Mouse (Mus musculus) left cerebral cortex, postnatal 25 days (tissue): ENCODE results near the gene Tubgcp3. TPM values are rescaled to one million over a fixed set of nuclear protein-coding genes. Genes with fewer than 3 reads are reported as not detected.
"Not testable (repeated sequence)": the region's sequence is repeated elsewhere in the genome, so short reads cannot be mapped to it uniquely, and the experiment has no call there.

Source experiments
- DNase-seq, 2 experiments: peaks; one replicate each; pipeline ENCODE4 v3.0.0; 2022; ENCODE audit warnings: low spot score in 2 of 2, mixed read lengths in 1 of 2
- intact Hi-C: fragments of 180-260 bp; cut with DNase I; formaldehyde crosslinking; loops from one replicate; pipeline ENCODE4 v1.15.1; 2025
- total RNA-seq, 2 experiments: library from RNA; stranded (reverse); gene quantifications; 2 replicates each; pipeline ENCODE4 v1.2.3; 2021

The Tubgcp3 gene
- total RNA-seq, 2 experiments from 2014 or later, result 31.6 to 34.4 TPM

- intact Hi-C loops, result no loop called here
- no peak for DNase-seq
Observed at GRCm38 (mm10) chr8:12646536-12646935, 25.5 kb downstream of the Tubgcp3 start.

- DNase-seq, result no peak
- intact Hi-C loops, result no loop called here
Observed at GRCm38 (mm10) chr8:12644894-12645293, 27.2 kb downstream of the Tubgcp3 start.

DNA sequence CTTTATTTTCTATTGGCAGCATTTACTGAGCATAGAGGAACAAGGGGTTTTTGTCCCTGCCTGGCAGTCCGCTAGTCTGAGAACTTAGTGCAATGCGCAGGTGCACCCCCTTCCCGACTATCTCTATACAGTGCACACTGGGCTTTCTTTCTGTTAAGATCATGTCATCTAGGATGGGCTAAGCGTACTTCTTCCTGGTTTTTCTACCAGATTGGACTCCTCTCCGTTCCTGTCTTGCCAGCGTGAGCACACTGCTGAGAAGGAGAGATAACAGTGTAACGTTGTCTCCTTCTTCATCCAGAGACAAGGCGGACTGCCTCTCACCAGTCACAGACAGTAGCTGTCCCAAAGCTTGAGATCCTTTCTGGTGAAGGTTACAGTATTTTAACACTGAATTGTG, 27.7 kb downstream of the Tubgcp3 start:
- no peak for DNase-seq
- intact Hi-C loops, result no loop called here

- intact Hi-C loops, result no loop called here
- no peak for DNase-seq
Observed at GRCm38 (mm10) chr8:12641527-12641926, 30.5 kb downstream of the Tubgcp3 start.

GRCm38 (mm10) chr8:12638446-12638845, 33.6 kb downstream of the Tubgcp3 start:
- peak in 1 of 2 experiments; percentile 44 for DNase-seq
- intact Hi-C loops, result no loop called here

DNA sequence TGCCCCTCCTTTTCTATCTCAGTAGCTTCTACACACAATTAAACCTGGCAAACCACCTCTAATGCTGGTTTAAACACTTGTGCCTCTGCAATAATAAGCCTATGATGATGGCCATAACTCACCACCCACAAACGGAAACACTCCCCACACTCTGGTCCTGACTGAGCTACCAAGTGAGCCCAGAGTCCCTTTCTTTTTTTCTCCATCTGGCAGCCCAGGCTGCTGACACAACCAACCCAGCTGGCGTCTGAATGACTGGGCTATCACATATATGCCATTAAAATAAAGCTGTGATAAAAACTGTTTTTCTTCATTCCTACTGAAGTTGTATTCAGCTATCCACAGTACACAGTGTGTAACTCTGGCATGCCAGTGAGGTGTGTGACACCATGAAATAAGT, 36.7 kb downstream of the Tubgcp3 start:
- intact Hi-C loops, result no loop called here
- no peak for DNase-seq

- peak; percentile 64 to 65 for DNase-seq
- intact Hi-C loops, result no loop called here
Observed at GRCm38 (mm10) chr8:12629079-12629478, 43.0 kb downstream of the Tubgcp3 start.

DNA sequence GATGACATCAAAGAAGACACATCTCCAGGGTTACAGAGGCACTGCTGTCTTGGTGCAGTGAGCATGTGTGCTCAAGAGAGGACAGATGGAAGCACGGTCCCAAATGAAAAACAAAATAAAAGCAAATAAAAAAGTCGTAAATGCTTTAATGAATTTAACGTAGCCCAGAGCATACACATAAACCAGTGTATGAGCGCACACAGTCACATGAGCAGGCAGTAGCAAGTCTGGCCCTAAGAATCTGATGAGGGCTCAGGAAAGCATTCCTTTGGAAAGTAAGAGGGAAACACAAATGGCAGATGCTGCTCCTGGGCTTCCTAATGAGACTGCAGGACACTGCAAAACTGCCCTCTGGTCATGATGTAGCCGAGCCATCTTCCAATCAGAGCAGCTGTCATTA, 46.2 kb downstream of the Tubgcp3 start:
- intact Hi-C loops, result no loop called here

GRCm38 (mm10) chr8:12621550-12622222, 50.4 kb downstream of the Tubgcp3 start:
- intact Hi-C loops, result no loop called here
- DNase-seq, result peak; percentile 48 to 84

More for the DNA sequence above, 46.2 kb downstream of the Tubgcp3 start:
- DNase-seq, result no peak

DNA sequence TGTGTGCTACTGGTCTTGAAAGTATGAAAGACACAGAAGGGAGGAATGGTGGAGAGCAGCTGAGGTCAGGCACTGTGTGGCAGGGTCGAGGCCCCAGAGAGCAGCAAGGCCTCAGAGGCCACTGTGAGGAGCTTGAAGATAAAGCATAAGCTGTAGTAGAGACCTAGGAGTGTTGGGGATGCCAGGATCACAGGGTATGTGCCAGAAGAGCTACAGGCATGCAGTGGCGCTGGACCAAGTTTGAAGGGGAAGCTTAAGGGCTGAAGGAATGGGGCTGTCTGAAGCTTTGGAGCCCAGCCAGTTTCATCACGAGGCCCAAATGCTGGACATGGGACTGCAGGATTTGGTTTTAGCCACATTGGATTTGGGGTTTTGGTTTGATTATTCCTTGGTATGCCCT, 54.7 kb downstream of the Tubgcp3 start:
- intact Hi-C loops, result not testable (repeated sequence)

GRCm38 (mm10) chr8:12613201-12613600, 58.8 kb downstream of the Tubgcp3 start:
- intact Hi-C loops, result no loop called here
- DNase-seq, result no peak

More for the DNA sequence above, 54.7 kb downstream of the Tubgcp3 start:
- DNase-seq, result not testable (repeated sequence)

GRCm38 (mm10) chr8:12609752-12610449, 62.1 kb downstream of the Tubgcp3 start:
- intact Hi-C loops, result loop anchor here (5.0 kb wide), 1 partner anchor 67 kb away; no protein-coding TSS in a partner anchor
- DNase-seq, result no peak

GRCm38 (mm10) chr8:12608810-12609209, 63.2 kb downstream of the Tubgcp3 start:
- intact Hi-C loops, result loop anchor here (5.0 kb wide), 1 partner anchor 68 kb away; no protein-coding TSS in a partner anchor
- DNase-seq, result no peak

DNA sequence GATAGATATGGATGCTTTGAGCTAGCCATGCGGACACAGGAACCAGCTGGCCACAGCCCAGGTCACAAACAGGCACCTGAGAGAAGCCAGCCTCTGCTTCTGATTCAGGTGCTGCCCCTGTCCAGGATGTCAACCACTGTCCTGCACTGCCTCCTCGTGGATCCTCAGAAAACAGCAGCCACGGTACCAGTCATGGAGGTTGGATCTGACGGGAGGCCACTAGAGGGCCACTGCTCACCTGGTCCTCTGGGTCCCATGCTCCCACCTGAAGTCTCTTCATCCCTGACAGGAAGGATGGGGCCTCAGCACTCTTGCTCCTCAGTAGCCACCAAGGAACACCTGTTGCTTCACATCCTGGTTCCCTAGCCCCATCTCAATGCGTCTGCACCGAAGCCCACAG, 64.8 kb downstream of the Tubgcp3 start:
- peak; percentile 73 to 89 for DNase-seq
- intact Hi-C loops, result loop anchor here (2.0 to 5.0 kb wide), 2 partner anchors 70 to 650 kb away; no protein-coding TSS in a partner anchor

DNA sequence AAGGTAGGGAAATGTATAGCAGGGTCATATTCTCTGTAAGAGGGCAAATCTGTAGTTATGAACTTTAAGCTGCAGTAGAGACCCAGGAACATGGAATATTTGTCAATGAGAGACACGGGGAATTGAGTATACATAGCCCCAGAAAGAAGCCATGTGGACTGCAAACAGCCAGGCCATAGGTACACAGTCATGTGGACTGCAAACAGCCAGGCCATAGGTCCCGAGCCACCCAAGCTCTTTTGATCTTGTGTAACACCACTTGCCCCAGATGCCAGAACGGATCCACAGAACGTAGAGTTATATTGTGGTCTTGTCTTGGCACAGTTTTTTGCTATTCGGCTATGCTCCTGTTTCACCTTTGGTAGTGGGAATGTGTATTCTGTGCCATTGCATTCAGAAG, 88.3 kb downstream of the Tubgcp3 start:
- intact Hi-C loops, result no loop called here
- no peak for DNase-seq

DNA sequence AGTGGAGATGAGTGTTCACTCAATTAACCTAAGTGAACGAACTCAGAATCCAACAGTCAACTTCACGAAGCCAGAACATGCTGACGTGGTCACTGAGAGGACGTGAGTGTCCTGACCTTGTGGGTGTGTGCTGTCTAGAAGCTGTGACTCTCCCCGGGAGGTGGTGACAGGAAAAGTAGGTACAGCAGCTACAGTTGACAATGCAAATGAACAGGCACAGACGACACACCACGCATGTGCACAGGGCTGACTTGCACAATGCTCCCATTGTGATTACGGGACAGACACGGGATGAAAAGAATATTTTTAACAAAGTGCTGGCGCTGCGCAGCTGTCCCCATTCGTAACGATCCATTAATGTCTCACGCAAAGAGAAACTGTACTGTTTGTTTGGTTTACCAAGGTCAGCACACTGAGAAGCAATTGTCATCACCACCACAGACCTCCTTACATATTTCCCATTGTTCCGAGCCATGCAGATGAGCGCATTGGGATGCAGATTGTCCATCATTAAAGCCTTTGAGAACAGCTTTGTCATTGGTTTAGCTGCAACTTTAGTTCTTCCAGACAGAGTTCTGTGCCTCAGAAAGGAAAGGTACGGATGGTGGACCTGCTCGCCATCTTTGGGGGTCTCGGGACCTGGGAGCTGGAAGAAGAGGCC, 92.6 kb downstream of the Tubgcp3 start:
- intact Hi-C loops, result loop anchor here (2.0 kb wide), 1 partner anchor 915 kb away; no protein-coding TSS in a partner anchor
- not testable (repeated sequence) for DNase-seq

DNA sequence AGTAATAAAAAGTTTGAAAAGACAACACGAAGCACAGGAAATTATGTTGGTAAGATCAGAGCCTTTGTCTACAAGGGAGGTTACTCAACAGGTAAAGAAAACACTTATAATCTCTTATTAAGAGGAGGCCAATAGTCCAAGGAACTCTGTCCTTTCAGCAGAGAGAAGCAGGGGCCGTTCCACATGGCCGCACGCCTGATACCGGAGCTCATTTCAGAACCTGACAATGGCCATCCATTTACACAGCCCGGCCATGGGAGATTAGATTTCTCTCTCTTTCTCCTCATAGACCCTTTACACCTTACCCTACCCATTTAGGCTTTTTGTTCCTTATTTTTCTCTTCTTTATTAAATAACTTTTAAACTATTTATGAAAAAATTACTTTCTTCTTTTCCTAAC, 95.3 kb downstream of the Tubgcp3 start:
- intact Hi-C loops, result no loop called here
- no peak for DNase-seq

GRCm38 (mm10) chr8:12576003-12576402, 96.0 kb downstream of the Tubgcp3 start:
- intact Hi-C loops, result no loop called here
- DNase-seq, result no peak

- no peak for DNase-seq
- intact Hi-C loops, result no loop called here
Observed at GRCm38 (mm10) chr8:12572814-12573534, 99.1 kb downstream of the Tubgcp3 start, which contains the start of gene Spaca7. Gene Spaca7, plus strand, starts transcription at chr8:12573029.

DNA sequence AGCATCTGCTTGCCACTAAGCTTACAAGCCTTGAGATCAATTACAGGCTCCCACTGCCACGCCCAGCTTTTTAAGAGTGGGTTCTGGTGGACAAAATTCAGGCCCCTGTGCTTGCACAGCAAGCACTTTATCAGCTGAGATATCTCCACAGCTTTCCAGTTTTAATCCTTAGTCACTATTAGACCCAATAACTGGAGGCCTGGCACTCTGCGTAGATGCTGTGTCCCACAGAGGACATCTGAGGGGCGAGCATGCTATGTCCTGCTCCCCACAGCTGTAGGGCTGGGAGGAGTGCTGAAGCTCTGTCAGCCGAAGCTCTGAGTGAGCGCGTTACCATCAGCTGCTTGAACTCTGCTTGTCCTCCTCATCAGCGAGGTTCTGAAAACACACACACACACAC, 105.5 kb downstream of the Tubgcp3 start:
- DNase-seq, result no peak
- intact Hi-C loops, result no loop called here
